Mouse (Mus musculus): ENCODE measurements around the gene Atp5b.
A peak's percentile ranks its signal among the peaks of the same experiment; 100 is the strongest.
"Not testable (repeated sequence)": the region's sequence is repeated elsewhere in the genome, so short reads cannot be mapped to it uniquely, and the experiment has no call there.

Atp5b gene

DNA sequence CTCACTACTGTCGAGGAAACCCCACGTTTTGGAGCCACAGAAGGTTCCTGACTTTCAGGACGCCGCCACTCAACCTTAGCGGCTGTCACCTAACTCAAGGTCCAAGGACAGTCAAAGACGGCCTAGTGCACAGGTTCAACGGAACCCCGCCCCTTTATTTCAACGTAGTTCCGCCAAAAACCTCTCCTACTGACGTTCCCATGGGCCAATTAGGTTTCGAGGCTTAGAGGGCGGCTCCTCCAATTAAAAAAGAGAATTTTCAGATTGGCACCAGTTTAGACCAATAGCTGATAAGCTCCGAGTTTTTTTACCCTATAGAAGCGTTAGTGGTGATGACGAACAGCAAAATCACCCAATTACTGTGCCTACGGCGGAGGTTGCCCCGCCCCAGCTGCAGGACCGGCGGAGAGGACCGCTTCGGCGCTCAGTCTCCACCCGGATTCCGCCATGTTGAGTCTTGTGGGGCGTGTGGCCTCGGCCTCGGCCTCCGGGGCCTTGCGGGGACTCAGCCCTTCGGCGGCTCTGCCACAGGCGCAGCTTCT is at the start of gene Atp5b:
Gene Atp5b (plus strand): TSS at position 394 of the 542 bp plus-strand sequence.
- peak; percentile 100 for DNase-seq (ENCODE audit: extremely low read depth, low read depth)

DNA sequence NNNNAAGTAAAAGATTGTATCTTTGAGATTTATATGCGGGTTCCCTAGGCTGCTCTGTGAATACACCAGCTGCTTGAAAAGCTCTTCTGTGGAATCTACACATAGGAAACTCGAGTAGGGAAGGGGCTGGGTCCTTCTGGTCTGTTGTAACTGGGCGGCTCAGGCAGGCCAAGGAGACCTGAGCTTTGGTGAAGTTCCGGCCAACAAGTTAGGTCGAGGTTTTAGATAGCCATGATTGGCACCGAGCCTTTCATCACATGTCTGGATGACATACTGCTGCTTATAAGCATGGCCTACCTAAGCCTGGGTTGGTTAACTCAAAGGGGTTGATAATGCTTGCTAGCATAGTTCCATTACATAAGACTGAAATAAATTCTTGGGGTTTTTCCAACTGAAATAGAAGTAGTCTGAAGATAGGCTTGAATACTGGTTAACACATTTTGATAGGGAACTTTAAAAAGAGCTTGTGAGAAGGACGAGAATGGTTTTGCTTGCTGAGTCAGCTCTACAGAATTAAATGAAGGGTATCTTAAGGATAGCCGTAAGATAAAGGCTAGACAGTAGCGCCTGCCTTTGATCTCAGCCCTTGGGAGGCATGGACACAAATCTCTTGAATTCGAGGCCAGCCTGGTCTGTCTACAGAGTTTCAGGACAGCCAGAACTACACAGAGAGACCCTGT is 46.2 kb upstream of the Atp5b start:
- peak; percentile 69 for DNase-seq (ENCODE audit: extremely low read depth, low read depth)

DNA sequence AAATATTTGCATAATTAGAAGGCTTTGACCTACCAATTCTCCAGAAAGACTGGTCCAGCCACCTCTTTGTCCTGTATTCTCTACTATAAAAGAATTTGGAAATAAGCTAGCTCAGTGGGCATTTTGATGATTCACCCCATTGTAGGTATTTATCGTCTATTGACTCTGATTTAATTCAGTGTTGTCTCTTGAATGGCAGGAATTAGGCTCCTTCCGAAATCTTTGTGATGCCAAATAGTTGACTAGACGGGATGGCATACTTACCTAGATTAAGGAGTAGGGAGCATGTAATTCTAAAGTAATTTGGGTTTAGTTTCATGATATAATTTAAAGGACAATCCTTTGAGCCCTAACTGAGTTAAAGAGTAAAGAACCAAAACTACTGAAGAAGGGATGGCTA is 45.2 kb upstream of the Atp5b start:
- DNase-seq (ENCODE audit: extremely low read depth, low read depth) = no peak

DNA sequence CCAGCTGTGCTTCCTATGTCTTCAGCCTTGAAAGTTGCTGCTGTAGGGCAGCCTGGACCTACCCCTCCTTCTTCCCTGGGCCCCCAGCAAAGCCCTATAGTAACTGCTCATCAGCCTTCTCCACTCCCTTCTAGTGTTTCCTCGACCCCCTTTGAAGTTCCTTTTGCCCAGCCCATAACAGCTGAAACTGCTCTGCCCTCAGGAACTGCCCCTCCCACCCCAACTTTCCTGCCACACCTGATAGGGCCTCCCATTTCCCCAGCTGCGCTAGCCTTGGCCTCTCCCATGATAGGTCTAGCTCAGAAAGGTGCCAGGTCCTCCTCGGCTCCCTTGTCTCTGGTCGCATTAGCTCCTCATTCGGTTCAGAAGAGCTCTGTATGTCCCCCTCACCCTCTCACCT is 43.9 kb upstream of the Atp5b start:
- DNase-seq (ENCODE audit: extremely low read depth, low read depth) = no peak

DNA sequence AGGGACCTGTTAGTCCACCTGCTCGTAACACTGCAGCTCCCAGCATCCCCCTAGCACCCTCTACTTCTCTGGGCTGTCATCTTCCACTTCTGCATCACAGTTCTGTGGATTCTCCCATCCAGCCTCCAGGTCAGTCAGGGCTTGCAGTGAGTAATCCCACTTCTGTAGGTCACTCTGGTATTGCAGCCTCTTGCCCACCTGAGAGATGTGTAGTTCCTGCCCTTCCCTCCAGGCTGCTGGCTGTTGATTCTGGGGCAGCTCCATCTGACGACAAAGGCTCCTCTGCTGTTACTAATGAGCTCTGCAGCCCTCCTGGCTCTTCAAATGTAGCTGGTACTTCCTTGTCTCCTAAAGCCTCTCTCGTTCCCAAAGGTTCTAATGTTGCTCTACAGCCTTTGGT is 43.2 kb upstream of the Atp5b start:
- no peak for DNase-seq (ENCODE audit: extremely low read depth, low read depth)

- no peak for DNase-seq (ENCODE audit: extremely low read depth, low read depth)
Measured at GRCm38 (mm10) chr10:128040293-128040692, 42.8 kb upstream of the Atp5b start.

DNA sequence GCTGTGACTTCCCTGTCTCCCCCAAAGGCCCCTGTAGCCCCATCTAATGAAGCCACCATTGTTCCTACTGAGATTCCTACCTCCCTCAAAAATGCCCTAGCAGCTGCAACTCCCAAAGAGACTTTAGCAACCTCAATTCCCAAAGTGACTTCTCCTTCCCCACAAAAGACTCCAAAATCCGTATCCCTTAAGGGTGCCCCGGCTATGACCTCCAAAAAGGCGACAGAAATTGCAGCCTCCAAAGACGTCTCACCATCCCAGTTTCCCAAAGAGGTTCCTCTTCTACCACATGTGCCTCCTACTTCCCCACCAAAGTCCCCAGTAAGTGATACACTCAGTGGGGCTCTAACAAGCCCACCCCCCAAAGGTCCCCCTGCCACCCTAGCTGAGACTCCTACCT is 41.4 kb upstream of the Atp5b start:
- DNase-seq (ENCODE audit: extremely low read depth, low read depth) = no peak

DNA sequence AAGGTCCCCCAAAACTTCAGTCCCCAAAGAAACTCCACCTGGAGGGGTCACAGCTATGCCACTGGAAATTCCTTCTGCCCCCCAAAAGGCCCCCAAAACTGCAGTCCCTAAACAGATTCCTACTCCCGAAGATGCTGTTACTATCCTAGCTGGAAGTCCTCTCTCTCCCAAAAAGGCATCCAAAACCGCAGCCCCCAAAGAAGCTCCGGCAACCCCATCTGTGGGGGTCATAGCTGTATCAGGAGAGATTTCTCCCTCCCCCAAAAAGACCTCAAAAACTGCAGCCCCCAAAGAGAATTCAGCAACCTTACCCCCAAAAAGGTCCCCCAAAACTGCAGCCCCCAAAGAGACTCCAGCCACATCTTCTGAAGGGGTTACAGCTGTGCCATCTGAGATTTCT is 40.6 kb upstream of the Atp5b start:
- DNase-seq (ENCODE audit: extremely low read depth, low read depth) = no peak

DNA sequence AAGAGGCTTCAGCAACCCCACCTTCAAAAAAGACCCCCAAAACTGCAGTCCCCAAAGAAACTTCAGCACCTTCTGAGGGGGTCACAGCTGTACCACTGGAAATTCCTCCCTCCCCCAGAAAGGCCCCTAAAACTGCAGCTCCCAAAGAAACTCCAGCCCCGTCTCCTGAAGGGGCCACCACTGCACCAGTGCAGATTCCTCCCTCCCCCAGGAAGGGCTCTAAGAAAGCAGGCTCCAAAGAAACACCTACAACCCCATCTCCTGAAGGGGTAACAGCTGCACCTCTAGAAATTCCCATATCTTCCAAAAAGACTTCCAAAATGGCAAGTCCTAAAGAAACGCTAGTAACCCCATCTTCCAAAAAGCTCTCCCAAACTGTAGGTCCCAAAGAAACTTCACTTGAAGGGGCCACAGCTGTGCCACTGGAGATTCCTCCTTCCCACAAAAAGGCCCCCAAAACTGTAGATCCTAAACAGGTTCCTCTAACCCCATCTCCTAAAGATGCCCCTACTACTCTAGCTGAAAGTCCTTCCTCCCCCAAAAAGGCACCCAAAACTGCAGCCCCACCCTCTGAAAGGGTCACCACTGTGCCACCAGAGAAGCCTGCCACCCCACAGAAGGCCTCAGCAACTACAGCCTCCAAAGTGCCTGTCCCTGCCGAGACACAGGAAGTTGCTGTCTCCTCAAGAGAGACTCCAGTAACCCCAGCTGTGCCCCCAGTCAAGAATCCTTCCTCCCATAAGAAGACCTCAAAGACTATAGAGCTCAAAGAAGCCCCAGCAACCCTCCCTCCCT is 39.8 kb upstream of the Atp5b start:
- no peak for DNase-seq (ENCODE audit: extremely low read depth, low read depth)

- no peak for DNase-seq (ENCODE audit: extremely low read depth, low read depth)
Measured at GRCm38 (mm10) chr10:128048157-128048556, 34.9 kb upstream of the Atp5b start.

DNA sequence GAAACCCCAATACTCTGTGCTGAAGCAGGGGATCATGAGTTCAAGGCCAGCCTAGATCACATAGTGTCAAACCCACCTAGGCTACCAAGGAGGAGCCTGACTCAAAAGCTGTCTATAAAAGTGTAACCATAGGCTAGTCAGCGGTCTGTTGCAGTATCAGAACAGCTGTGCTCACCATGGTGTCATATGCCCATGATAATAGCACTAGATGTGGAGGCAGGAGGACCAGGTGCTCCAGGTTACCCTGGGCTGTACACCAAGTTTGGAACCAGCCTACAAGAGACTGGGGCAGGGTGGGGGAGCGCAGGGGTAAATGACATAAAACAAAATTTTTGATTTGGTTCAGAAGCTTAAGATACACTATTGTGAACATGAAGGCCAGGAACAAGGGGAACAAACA is 33.3 kb upstream of the Atp5b start:
- no peak for DNase-seq (ENCODE audit: extremely low read depth, low read depth)

- no peak for DNase-seq (ENCODE audit: extremely low read depth, low read depth)
Measured at GRCm38 (mm10) chr10:128050355-128050754, 32.7 kb upstream of the Atp5b start.

DNA sequence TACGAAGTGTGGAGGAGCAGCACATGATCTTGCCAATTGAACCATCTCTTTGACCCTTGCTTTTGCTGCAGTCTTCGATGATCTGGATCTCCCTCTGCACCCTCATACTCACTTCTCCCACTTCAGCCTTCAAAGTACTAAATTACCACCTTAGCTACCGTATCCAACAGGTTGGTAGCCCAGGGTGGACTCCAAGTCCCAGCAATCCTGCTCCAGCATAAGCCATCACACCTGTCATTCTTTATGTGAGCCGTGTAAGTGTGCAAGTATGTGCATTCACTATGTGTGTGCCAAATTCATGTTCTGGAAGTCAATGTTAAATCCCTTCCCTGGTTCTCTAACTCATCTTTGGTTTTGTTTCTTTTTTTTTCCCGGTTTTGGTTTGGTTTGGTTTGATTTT is 31.5 kb upstream of the Atp5b start:
- no peak for DNase-seq (ENCODE audit: extremely low read depth, low read depth)

- not testable (repeated sequence) for DNase-seq (ENCODE audit: extremely low read depth, low read depth)
Measured at GRCm38 (mm10) chr10:128052136-128052535, 30.9 kb upstream of the Atp5b start.

DNA sequence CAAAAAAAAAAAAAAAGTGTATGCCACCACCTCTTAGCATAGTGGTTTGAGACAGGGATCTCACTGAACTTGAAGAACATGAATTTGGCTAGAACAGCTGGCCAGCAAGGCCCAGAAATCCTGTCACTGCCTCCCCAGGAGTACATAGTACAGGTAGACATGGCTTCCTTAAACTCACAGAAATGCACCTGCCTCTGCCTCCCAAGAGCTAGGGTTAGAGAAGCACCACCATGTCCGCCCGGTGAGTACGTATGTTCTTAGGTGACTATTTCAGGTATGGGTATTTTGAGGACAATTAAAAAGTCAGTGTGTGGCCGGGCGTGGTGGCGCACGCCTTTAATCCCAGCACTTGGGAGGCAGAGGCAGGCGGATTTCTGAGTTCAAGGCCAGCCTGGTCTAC is 30.1 kb upstream of the Atp5b start:
- DNase-seq (ENCODE audit: extremely low read depth, low read depth) = no peak

GRCm38 (mm10) chr10:128058184-128058583 is 24.9 kb upstream of the Atp5b start:
- DNase-seq (ENCODE audit: extremely low read depth, low read depth) = no peak

GRCm38 (mm10) chr10:128058601-128059151 is 24.4 kb upstream of the Atp5b start, which contains the start of gene Ptges3:
Gene Ptges3, plus strand, starts transcription at chr10:128058954.
- DNase-seq (ENCODE audit: extremely low read depth, low read depth) = peak; percentile 74

GRCm38 (mm10) chr10:128059207-128059981 is 23.7 kb upstream of the Atp5b start:
- DNase-seq (ENCODE audit: extremely low read depth, low read depth) = peak; percentile 60

DNA sequence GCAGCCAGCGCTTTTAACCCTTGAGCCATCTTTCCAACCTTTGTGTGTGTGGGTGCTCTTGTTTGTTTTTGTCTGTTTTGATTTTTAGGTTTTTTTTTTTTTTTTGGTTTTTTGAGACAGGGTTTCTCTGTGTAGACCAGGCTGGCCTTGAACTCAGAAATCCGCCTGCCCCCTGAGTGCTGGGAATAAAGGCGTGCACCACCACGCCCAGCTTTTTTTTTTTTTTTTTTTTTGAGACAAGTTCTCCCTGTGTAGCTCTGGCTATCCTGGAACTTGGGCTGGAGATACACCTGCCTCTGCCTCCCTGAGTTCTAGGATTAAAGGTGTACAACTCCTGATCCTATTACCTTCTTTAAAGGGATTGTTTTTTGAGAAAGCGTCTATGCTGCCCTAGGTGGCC is 22.0 kb upstream of the Atp5b start:
- DNase-seq (ENCODE audit: extremely low read depth, low read depth) = no peak

GRCm38 (mm10) chr10:128062221-128062989 is 20.7 kb upstream of the Atp5b start:
- no peak for DNase-seq (ENCODE audit: extremely low read depth, low read depth)

DNA sequence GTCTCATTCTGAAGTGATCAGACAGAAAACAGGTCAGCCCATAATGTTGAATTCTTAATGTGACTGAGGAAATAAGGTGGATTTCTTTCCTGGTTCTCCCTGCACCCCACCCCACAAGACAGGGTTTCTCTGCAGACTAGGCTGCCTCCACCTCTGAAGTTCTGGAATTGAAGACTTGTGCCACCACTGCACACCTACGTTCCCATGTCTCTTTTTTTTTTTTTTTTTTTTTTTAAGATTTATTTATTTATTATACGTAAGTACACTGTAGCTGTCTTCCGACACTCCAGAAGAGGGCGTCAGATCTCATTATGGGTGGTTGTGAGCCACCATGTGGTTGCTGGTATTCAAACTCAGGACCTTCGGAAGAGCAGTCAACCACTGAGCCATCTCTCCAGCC is 17.0 kb upstream of the Atp5b start:
- DNase-seq (ENCODE audit: extremely low read depth, low read depth) = no peak

Data from MEL-GATA-1-ER (cell line).